Mouse (Mus musculus) E14TG2a.4 (cell line): Measurements from ENCODE around the gene Pom121.

Experiments
- CTCF ChIP-seq: conservative IDR thresholded peaks from 2 replicates; pipeline ENCODE4 v1.5.1; 2014; ENCODE audit warnings: low read length
- NANOG ChIP-seq: IDR thresholded peaks from 2 replicates; pipeline ENCODE4 v1.6.1; 2014; ENCODE audit warnings: borderline replicate concordance, low read length, mixed read lengths
- POU5F1 ChIP-seq: IDR thresholded peaks from 2 replicates; pipeline ENCODE4 v1.6.1; 2014; ENCODE audit warnings: low read length, borderline replicate concordance

GRCm38 (mm10) chr5:135382746-135383145 lies 11.6 kb downstream of the Pom121 start:
- no peak for TF ChIP-seq CTCF
- no peak for TF ChIP-seq POU5F1
- no peak for TF ChIP-seq NANOG
